Mouse (Mus musculus): Measurements from ENCODE around the gene Pinlyp. TPM values are rescaled to one million over a fixed set of nuclear protein-coding genes. Genes with fewer than 3 reads are reported as not detected.

Gene Pinlyp
- polyA plus RNA-seq, 1 experiment, result not detected

DNA sequence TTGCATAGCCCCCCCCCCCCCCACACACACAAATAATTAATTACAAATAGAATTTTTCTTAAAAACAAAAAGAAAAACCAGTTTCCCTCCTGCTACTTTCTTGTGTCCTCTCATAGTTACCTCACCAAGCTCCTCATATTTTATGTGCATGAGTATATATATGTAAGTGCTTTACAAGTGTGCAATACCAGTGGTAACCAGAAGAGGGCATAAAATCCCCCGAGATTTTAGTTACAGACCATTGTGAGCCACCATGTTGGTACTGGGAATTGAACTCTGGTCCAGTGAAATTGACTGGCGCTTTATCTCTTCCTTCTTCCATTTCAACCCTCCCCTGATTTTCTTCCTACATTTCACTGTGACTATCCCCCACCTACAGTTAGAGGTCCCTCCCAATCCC, 1.4 kb downstream of the Pinlyp start:
- no peak for TF ChIP-seq CTCF (IDR thresholded peaks at IDR 0.05; ENCODE audit: extremely low read depth, insufficient read length, insufficient replicate concordance, low read depth, low read length)
- TF ChIP-seq POLR2A (IDR thresholded peaks at IDR 0.05; ENCODE audit: low read depth, low read length), result no peak
- H3K36me3 ChIP-seq (ENCODE audit: control insufficient read depth, insufficient read depth, low read length), result no peaks in the 10 kb centered on the region
- H3K27ac ChIP-seq (ENCODE audit: insufficient read depth, low read depth, low read length), result no peak overlapping the region
- 80% methylated on average over 2 of the region's 2 CpGs for WGBS
- H3K4me3 ChIP-seq (ENCODE audit: low read depth, low read length), result no peak overlapping the region
- H3K27me3 ChIP-seq (ENCODE audit: control insufficient read depth, insufficient read depth, low read length), result no peaks in the 10 kb centered on the region
- H3K4me1 ChIP-seq (ENCODE audit: control insufficient read depth, insufficient read depth, insufficient read length, low read length), result peaks cover 3% of the 10 kb centered on the region

DNA sequence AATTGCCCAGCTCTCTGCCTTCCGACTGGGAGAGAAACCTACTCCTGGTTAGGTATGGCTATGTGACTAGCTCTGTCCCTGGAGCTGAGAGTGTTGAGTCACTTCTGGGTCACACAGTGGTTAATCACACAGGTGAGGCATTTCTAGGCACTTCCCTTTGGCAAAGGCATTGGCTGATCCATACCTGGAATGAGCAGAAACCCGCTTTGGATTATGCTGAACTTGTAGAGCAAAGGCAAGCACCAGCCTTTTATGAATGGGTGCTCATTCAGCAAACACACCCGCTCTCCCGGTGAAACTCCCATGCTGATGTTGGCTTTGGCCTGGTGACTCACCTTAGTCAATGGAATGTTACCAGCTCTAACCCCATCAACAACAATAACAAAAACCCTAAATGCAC, 6.2 kb downstream of the Pinlyp start:
- H3K27ac ChIP-seq (ENCODE audit: insufficient read depth, low read depth, low read length), result no peak overlapping the region

DNA sequence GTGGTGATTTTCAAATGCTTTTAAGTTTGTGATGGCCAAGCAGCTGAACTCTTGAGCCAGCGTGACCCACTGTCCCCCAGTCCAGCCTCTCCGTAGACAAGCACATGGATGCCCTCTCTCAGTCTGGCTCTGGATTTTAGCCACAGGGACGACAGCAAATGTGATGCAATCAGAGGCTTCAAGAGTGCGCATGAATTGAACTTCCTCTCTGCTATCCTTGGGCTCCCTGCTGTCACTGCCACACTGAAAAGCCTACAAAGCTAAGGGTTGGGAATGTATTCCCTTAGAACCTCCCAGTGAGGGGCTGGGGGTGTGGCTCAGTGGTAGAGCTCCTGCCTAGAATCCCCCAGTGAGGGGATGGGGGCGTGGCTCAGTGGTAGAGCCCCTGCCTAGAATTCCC, 7.2 kb downstream of the Pinlyp start:
- WGBS, result 78% methylated on average over 5 of the region's 5 CpGs

More for the DNA sequence above, 6.2 kb downstream of the Pinlyp start:
- Histone ChIP-seq H3K4me3 (ENCODE audit: low read depth, low read length) (no peak overlapping the region), H3K36me3 (ENCODE audit: control insufficient read depth, insufficient read depth, low read length) (peaks cover 2% of the 10 kb centered on the region; the same call in 1 of the 2 replicates), H3K4me1 (ENCODE audit: control insufficient read depth, insufficient read depth, insufficient read length, low read length) (no peaks in the 10 kb centered on the region), H3K27me3 (ENCODE audit: control insufficient read depth, insufficient read depth, low read length) (no peaks in the 10 kb centered on the region)
- no peak for TF ChIP-seq POLR2A (IDR thresholded peaks at IDR 0.05; ENCODE audit: low read depth, low read length)
- TF ChIP-seq CTCF (IDR thresholded peaks at IDR 0.05; ENCODE audit: extremely low read depth, insufficient read length, insufficient replicate concordance, low read depth, low read length), result no peak
- 64% methylated on average over 4 of the region's 4 CpGs for WGBS

DNA sequence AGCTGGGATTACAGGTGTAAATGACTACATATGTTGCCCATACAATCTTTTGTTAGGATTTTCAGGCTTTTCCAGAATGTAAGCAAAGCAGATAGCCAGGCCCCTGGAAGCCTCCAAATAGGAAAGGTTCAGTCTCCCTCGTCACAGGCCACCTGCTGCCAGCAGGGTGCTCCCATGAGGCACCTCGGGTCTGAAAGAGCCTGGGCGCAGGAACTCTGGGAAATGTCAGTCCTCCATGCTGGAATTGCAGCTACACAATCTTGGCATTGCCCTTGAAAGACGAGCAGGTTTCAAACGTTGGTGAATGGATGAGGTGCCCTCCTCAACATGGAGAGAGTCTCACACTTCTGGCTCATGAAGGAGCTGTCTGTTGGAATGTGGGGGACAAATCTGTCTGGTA, 7.8 kb downstream of the Pinlyp start:
- Histone ChIP-seq H3K36me3 (ENCODE audit: control insufficient read depth, insufficient read depth, low read length) (peaks cover 15% of the 10 kb centered on the region), H3K4me1 (ENCODE audit: control insufficient read depth, insufficient read depth, insufficient read length, low read length) (no peaks in the 10 kb centered on the region; the same call in 1 of the 2 replicates), H3K4me3 (ENCODE audit: low read depth, low read length) (no peak overlapping the region), H3K27ac (ENCODE audit: insufficient read depth, low read depth, low read length) (no peak overlapping the region), H3K27me3 (ENCODE audit: control insufficient read depth, insufficient read depth, low read length) (no peaks in the 10 kb centered on the region)
- TF ChIP-seq CTCF (IDR thresholded peaks at IDR 0.05; ENCODE audit: extremely low read depth, insufficient read length, insufficient replicate concordance, low read depth, low read length) (no peak), POLR2A (IDR thresholded peaks at IDR 0.05; ENCODE audit: low read depth, low read length) (no peak)
- WGBS, result 26% methylated on average over 5 of the region's 5 CpGs

More for the DNA sequence above, 7.2 kb downstream of the Pinlyp start:
- Histone ChIP-seq H3K27me3 (ENCODE audit: control insufficient read depth, insufficient read depth, low read length) (no peaks in the 10 kb centered on the region), H3K4me1 (ENCODE audit: control insufficient read depth, insufficient read depth, insufficient read length, low read length) (no peaks in the 10 kb centered on the region; the same call in 1 of the 2 replicates), H3K36me3 (ENCODE audit: control insufficient read depth, insufficient read depth, low read length) (peaks cover 9% of the 10 kb centered on the region), H3K27ac (ENCODE audit: insufficient read depth, low read depth, low read length) (no peak overlapping the region), H3K4me3 (ENCODE audit: low read depth, low read length) (no peak overlapping the region)
- TF ChIP-seq CTCF (IDR thresholded peaks at IDR 0.05; ENCODE audit: extremely low read depth, insufficient read length, insufficient replicate concordance, low read depth, low read length) (no peak), POLR2A (IDR thresholded peaks at IDR 0.05; ENCODE audit: low read depth, low read length) (no peak)

DNA sequence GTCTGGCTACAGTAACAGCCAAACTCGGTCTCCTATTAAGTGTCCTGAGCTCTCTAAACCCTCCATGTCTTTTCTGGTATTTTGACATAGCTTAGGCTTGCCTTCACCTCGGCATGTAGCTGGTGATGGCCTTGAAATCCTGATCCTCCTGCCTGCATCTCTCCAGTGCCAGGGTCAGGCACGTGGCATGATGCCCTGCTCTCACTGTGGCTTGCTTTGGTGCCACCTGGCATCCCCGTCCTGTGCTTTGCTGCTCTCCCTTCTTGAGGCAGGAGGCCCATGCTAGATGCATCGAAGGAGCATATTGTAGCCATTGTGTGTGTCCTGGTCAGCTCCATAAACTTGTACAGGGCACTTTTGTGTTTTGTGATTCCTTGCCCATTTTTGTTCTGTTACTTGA, 8.3 kb downstream of the Pinlyp start:
- H3K27ac ChIP-seq (ENCODE audit: insufficient read depth, low read depth, low read length), result no peak overlapping the region

DNA sequence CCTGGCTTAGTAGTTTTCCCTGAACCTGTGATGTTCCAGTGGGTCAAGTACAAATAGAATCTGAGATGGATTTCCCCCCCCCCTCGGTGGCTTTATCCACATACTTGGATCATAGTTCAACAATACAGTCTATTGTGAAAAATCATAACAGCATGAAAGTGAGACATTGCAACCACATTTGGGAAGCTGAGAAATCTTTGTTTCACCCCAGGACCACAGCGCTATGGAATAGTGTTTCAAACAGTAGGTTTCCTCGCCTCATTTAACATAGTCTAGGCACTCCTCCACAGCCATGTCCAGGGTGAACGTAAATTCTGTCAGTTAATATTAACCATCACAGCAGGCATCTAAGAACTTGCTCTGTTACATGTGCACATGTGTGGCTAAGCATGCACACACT, 8.8 kb downstream of the Pinlyp start:
- Histone ChIP-seq H3K4me1 (ENCODE audit: control insufficient read depth, insufficient read depth, insufficient read length, low read length) (no peaks in the 10 kb centered on the region; the same call in 1 of the 2 replicates), H3K27me3 (ENCODE audit: control insufficient read depth, insufficient read depth, low read length) (no peaks in the 10 kb centered on the region)
- 73% methylated on average over 4 of the region's 4 CpGs for WGBS

More for the DNA sequence above, 8.3 kb downstream of the Pinlyp start:
- Histone ChIP-seq H3K27me3 (ENCODE audit: control insufficient read depth, insufficient read depth, low read length) (no peaks in the 10 kb centered on the region), H3K4me1 (ENCODE audit: control insufficient read depth, insufficient read depth, insufficient read length, low read length) (no peaks in the 10 kb centered on the region; the same call in 1 of the 2 replicates), H3K4me3 (ENCODE audit: low read depth, low read length) (no peak overlapping the region), H3K36me3 (ENCODE audit: control insufficient read depth, insufficient read depth, low read length) (peaks cover 18% of the 10 kb centered on the region)
- 65% methylated on average over 5 of the region's 5 CpGs for WGBS
- TF ChIP-seq POLR2A (IDR thresholded peaks at IDR 0.05; ENCODE audit: low read depth, low read length), result no peak
- TF ChIP-seq CTCF (IDR thresholded peaks at IDR 0.05; ENCODE audit: extremely low read depth, insufficient read length, insufficient replicate concordance, low read depth, low read length), result no peak

DNA sequence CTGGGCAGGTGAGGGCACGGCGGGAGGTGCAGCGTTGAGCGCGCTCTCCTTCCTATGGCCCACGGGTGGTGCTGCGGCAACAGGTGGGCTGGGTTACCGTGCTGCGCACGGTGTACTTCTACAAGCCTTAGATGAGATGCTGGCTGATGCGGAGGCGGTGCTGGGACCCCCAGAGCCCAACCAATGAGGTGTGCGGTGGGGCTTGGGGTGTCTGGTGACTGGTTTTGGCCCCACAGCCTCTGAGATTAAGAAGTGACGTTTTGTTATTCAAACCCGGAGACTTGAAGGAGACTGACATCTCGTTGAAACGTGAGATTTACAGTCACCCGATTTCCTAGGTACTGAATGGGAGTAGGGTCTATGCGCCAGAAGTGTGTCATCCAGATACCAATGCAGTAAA, 11.6 kb downstream of the Pinlyp start:
- no peaks in the 10 kb centered on the region for H3K27me3 ChIP-seq (ENCODE audit: control insufficient read depth, insufficient read depth, low read length)
- no peak overlapping the region for H3K27ac ChIP-seq (ENCODE audit: insufficient read depth, low read depth, low read length)
- TF ChIP-seq CTCF (IDR thresholded peaks at IDR 0.05; ENCODE audit: extremely low read depth, insufficient read length, insufficient replicate concordance, low read depth, low read length) (no peak), POLR2A (IDR thresholded peaks at IDR 0.05; ENCODE audit: low read depth, low read length) (no peak)
- no peak overlapping the region for H3K4me3 ChIP-seq (ENCODE audit: low read depth, low read length)
- 81% methylated on average over 19 of the region's 19 CpGs for WGBS
- peaks cover 21% of the 10 kb centered on the region for H3K36me3 ChIP-seq (ENCODE audit: control insufficient read depth, insufficient read depth, low read length)
- peaks cover 5% of the 10 kb centered on the region for H3K4me1 ChIP-seq (ENCODE audit: control insufficient read depth, insufficient read depth, insufficient read length, low read length)

More for the DNA sequence above, 8.8 kb downstream of the Pinlyp start:
- TF ChIP-seq POLR2A (IDR thresholded peaks at IDR 0.05; ENCODE audit: low read depth, low read length) (no peak), CTCF (IDR thresholded peaks at IDR 0.05; ENCODE audit: extremely low read depth, insufficient read length, insufficient replicate concordance, low read depth, low read length) (no peak)
- H3K36me3 ChIP-seq (ENCODE audit: control insufficient read depth, insufficient read depth, low read length), result peaks cover 21% of the 10 kb centered on the region
- no peak overlapping the region for H3K4me3 ChIP-seq (ENCODE audit: low read depth, low read length)
- H3K27ac ChIP-seq (ENCODE audit: insufficient read depth, low read depth, low read length), result no peak overlapping the region
